Mouse (Mus musculus): ENCODE results near the gene Vmn1r76.

Gene Vmn1r76

GRCm38 (mm10) chr7:11938113-11938512 lies at the start of gene Vmn1r76:
Gene Vmn1r76, minus strand, starts transcription at chr7:11938213.
- no peak for DNase-seq

GRCm38 (mm10) chr7:11972611-11973010 lies 34.6 kb upstream of the Vmn1r76 start:
- DNase-seq = no peak

GRCm38 (mm10) chr7:11947991-11948390 lies 10.0 kb upstream of the Vmn1r76 start:
- no peak for DNase-seq

- no peak for DNase-seq
Observed at GRCm38 (mm10) chr7:11874330-11874729, 63.7 kb downstream of the Vmn1r76 start, which contains the start of gene Vmn1r75. Gene Vmn1r75, plus strand, starts transcription at chr7:11874630.

Measured in right cerebral cortex, postnatal 14 days (tissue).